Mouse (Mus musculus) granulocyte monocyte progenitor cell, adult 5-6 weeks (primary cell): ENCODE measurements around the gene Lgals12. TPM values are rescaled to one million over a fixed set of nuclear protein-coding genes. Genes with fewer than 3 reads are reported as not detected.
A peak's percentile ranks its signal among the peaks of the same experiment; 100 is the strongest.

Experiments
- ATAC-seq: replicated peaks from 2 replicates; pipeline ENCODE4 v1.8.0; 2016; ENCODE audit warnings: mild to moderate bottlenecking, moderate TSS enrichment, inconsistent platforms; ENCODE audit not compliant: poor library complexity, severe bottlenecking
- total RNA-seq, 2 experiments: library from RNA; stranded (forward) in 1 of 2; stranded (reverse) in 1 of 2; fragments of 200-712, 200-1000 nt in 1 of 2; fragments of >200 nt in 1 of 2; fragmentation: Nextera tagmentation in 1 of 2; gene quantifications; 2 replicates each; pipeline ENCODE4 v1.2.3; 2014 to 2017

Lgals12 gene
- total RNA-seq, 2 experiments from 2014 or later, result not detected

DNA sequence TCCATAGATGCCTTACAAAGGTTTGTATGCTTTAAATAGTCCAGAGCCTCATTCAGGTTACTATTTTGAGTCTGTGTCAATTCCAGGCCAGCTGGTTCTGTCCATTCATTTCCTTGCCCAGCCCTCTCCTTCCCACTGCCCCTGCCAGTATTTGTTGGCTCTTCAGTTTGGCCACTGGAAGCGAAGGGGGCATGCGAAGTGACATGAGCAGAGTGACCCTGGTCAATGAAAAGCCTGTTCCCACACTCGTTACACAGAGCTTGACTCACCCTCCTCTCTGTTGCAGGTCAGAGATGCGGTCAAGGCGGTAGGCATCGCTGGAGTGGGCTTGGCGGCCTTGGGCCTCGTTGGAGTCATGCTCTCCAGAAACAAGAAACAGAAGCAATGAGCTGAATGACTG, 21.7 kb downstream of the Lgals12 start:
- no peak for ATAC-seq

DNA sequence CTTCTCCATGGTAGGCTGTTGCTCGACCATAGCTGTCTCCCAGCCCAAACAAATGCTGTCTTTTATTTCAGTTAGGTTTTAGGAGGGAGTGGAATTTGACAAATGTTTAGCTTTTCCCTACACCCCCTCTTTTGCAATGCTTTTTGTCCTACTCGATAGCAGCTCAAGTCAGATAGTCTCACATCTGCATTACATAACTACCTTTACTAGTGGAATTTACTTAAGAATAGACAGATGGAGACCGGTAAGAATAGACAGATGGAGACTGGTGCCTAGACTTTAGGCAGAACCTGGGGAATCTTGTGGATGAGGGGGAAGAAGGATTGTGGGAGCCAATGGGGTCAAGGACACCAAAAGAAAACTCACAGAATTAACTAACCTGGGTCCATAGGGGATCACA, 23.4 kb downstream of the Lgals12 start:
- ATAC-seq, result no peak

- ATAC-seq, result no peak
Measured at GRCm38 (mm10) chr19:7583101-7583500, 23.9 kb downstream of the Lgals12 start.

GRCm38 (mm10) chr19:7581042-7581441, 26.0 kb downstream of the Lgals12 start:
- ATAC-seq, result peak; percentile 69

DNA sequence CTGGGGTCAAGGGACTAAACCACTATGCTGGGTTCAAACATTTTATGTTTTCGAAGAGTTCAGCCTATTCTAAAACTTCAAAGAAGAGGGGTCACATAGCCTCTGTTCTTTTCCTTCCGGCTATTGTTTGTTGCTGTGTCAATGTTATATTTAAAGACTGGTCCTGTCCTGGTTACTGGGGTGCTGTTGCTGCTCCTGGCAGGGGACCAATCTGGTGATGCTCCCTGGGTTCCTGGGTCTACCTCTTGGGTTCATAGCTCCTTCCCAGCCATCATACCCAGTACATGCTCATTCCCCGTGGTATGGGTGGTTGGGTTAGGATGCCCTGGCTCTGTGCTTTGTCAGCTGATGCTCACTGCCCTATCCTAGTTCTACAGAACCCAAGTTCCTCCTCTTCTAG, 29.3 kb downstream of the Lgals12 start:
- ATAC-seq, result no peak

- no peak for ATAC-seq
Measured at GRCm38 (mm10) chr19:7576180-7576579, 30.8 kb downstream of the Lgals12 start.

GRCm38 (mm10) chr19:7569650-7570049, 37.3 kb downstream of the Lgals12 start:
- ATAC-seq, result no peak

GRCm38 (mm10) chr19:7568364-7568763, 38.6 kb downstream of the Lgals12 start:
- no peak for ATAC-seq

GRCm38 (mm10) chr19:7566826-7567225, 40.2 kb downstream of the Lgals12 start:
- no peak for ATAC-seq

DNA sequence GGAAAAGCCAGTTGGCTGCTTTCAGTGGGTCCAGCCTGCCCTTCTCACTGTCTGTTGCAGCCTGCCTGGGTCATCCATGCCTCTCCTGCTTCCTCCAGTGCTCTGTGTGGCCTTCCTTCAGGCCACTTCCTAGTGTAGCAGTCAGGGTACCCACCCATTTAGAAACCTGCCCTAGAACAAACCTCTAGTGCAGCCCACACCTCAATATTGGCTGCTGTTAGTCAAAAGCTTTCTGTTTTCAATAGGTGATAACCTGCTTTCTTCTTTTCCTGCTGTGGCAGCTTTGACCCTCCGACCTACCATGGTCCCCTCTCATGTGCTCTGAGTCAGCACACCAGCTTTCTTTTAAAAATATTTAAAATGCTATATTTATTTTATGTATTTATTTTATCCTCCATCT, 42.5 kb downstream of the Lgals12 start:
- ATAC-seq, result no peak

GRCm38 (mm10) chr19:7563676-7564075, 43.3 kb downstream of the Lgals12 start:
- ATAC-seq, result no peak

GRCm38 (mm10) chr19:7562601-7563129, 44.3 kb downstream of the Lgals12 start:
- no peak for ATAC-seq

DNA sequence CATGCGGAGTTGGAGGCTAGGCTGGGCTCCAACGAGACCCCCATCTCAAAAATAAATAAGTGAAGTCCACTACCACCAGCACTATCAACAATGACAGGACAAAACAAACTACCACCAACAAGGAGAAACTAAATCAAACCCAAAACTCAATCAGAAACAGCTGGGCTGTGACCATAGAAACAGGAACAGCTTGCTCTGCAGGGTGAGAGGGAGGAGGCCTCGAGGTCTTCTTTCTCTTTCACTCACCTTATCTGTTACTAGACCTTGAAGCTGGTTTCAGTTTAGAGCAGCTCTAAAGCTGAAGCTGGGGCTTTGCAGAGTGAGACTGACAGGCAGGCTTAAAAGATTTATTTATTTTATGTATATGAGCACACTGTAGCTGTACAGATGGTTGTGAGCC, 45.5 kb downstream of the Lgals12 start:
- ATAC-seq, result no peak

DNA sequence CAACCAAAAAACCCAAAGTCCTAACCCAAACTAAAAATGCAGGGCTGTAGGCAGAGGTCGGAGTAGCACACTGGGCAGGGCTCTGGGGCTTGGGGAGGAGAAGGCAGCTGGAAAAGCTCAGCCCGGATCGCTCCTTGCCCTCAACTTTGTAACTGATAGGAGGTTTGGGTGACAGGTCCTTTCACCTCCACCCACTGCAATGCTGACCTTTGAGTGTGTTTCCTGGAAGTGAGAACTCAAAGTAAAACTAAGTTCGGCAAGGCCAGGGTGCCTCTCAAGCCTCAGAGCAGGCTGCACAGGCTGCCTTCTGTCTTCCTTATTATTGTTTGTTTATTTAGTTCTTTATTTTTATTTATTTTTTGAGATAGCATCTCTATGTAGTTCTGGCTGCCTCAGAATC, 47.0 kb downstream of the Lgals12 start:
- no peak for ATAC-seq

- ATAC-seq, result no peak
Measured at GRCm38 (mm10) chr19:7558675-7559074, 48.3 kb downstream of the Lgals12 start.

GRCm38 (mm10) chr19:7557844-7558243, 49.1 kb downstream of the Lgals12 start:
- 0 out of 2 replicates have a peak, but pooled peaks have one; percentile 18 for ATAC-seq

GRCm38 (mm10) chr19:7557328-7557822, 49.6 kb downstream of the Lgals12 start, which contains the start of gene Pla2g16:
Gene Pla2g16, plus strand, starts transcription at chr19:7557459.
- peak; percentile 97 for ATAC-seq

- no peak for ATAC-seq
Measured at GRCm38 (mm10) chr19:7556641-7557040, 50.4 kb downstream of the Lgals12 start.

DNA sequence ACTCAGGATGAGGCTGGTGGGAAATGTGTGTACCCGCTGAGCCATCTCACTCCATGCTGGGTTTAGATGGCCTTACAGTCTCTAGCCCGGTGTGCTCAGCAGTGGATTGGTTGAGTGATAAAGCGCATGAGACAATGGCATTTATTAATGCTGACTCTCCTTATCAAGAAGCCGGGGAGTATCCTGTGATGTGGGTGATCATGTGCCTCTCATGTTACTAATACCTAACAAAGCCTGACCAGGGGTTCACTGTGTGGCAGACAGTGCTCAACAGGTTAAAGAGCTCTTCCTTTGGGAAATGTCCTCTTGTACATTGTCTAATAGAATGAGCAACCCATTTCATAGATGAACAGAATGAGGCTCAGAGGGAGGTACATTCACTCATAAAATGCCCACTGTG, 52.1 kb downstream of the Lgals12 start:
- ATAC-seq, result no peak

DNA sequence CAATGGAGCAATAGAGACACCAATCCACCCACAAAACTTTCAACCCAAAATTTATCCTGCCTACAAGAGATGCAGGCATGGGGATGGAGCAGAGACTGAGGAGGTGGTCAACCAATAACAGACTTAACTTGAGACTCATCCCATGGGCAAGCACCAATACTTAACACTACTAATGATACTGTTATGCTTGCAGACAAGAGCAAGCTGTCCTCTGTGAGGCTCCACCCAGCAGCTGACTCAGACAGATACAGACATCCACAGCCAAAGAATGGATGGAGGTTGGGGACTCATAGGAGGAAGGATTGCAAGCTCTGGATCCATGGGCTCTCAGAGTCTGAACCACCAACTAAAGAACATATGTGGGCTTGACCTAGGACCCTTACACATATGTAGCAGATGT, 53.6 kb downstream of the Lgals12 start:
- no peak for ATAC-seq

DNA sequence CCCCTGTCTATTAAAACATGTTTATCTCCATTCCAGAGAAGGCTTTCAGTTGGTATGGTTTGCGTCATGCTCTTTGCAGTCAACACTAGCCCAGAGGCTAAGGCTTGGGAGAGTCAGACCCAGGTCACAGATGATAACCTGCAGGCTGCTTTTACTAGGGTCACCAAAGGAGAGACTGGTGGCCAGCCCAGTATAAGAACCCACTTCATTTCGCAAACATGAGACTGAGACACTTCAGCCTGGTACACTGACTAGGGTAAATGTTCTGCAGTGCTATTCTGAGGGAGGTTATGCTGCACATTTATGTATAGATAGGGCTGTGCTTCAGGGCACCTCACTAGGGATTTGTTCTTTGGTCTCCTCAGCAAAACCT, 54.7 kb downstream of the Lgals12 start:
- ATAC-seq, result no peak

GRCm38 (mm10) chr19:7551550-7552300, 55.3 kb downstream of the Lgals12 start:
- ATAC-seq, result no peak
